Mouse (Mus musculus) stomach, embryonic 15.5 days (tissue): Measurements from ENCODE around the gene Serping1. TPM values are rescaled to one million over a fixed set of nuclear protein-coding genes. Genes with fewer than 3 reads are reported as not detected.

ENCODE experiments used
- ATAC-seq: fragments of 200-750 bp; cut with Nextera tagmentation; 2 replicates; pipeline ENCODE4 v1.8.0; 2017; ENCODE audit warnings: low read depth, moderate number of reproducible peaks, moderate TSS enrichment; ENCODE audit not compliant: insufficient read depth, low FRiP score
- H3K27ac ChIP-seq: fragments of 300-500 bp; sonication (generic); 2 replicates; pipeline ENCODE4 v1.5.1; 2015; ENCODE audit warnings: mild to moderate bottlenecking, inconsistent platforms
- H3K27me3 ChIP-seq: fragments of 300-500 bp; sonication (generic); replicated peaks from 2 replicates; pipeline ENCODE4 v1.6.1; 2015; ENCODE audit warnings: inconsistent platforms
- H3K36me3 ChIP-seq: fragments of 300-500 bp; sonication (generic); 2 replicates; pipeline ENCODE4 v1.6.1; 2015; ENCODE audit warnings: inconsistent platforms
- H3K4me1 ChIP-seq: fragments of 300-500 bp; sonication (generic); 2 replicates; pipeline ENCODE4 v1.6.1; 2015; ENCODE audit warnings: inconsistent platforms
- H3K4me2 ChIP-seq: fragments of 300-500 bp; sonication (generic); 2 replicates; pipeline ENCODE4 v1.6.1; 2015; ENCODE audit warnings: mild to moderate bottlenecking, inconsistent platforms
- H3K4me3 ChIP-seq: fragments of 300-500 bp; sonication (generic); replicated peaks from 2 replicates; pipeline ENCODE4 v1.5.1; 2015; ENCODE audit warnings: inconsistent platforms
- H3K9ac ChIP-seq: fragments of 300-500 bp; sonication (generic); 2 replicates; pipeline ENCODE4 v1.6.1; 2015; ENCODE audit warnings: inconsistent platforms
- H3K9me3 ChIP-seq: fragments of 300-500 bp; sonication (generic); 2 replicates; pipeline ENCODE4 v1.6.1; 2016; ENCODE audit warnings: inconsistent platforms
- WGBS: fragments of 180-500 bp; shearing (Covaris S2); methylation state at CpG from one replicate; pipeline ENCODE4 v1.1.7; 2015; 5-methylcytosine and 5-hydroxymethylcytosine counted together
- polyA plus RNA-seq: library from polyadenylated mRNA; unstranded; fragments of >200 nt; fragmentation: Nextera tagmentation; extraction: Ambion mirVana; gene quantifications from 2 replicates; pipeline ENCODE4 v1.2.1, GENCODE M21; 2015

The Serping1 gene
- polyA plus RNA-seq, 1 experiment from 2014 or later: 79.6 TPM

GRCm38 (mm10) chr2:84800304-84800703 is 25.1 kb upstream of the Serping1 start:
- WGBS: 62% methylated on average over 4 of the region's 4 CpGs
- H3K36me3 ChIP-seq: no peaks in the 10 kb centered on the region
- ATAC-seq: no peak

GRCm38 (mm10) chr2:84799041-84799561 is 23.9 kb upstream of the Serping1 start:
- Histone ChIP-seq H3K27me3 (no peaks in the 10 kb centered on the region), H3K4me2 (peak overlapping the region; percentile 84), H3K4me3 (peak overlapping the region; percentile 57), H3K9ac (0 out of 2 replicates have a peak overlapping the region, but pooled peaks have one; percentile 17), H3K9me3 (no peaks in the 10 kb centered on the region), H3K36me3 (no peaks in the 10 kb centered on the region), H3K27ac (peak overlapping the region; percentile 63), H3K4me1 (no peaks in the 10 kb centered on the region)
- peak; percentile 68; the same call in 1 of the 2 replicates for ATAC-seq
- under 1% methylated on average over 16 of the region's 16 CpGs for WGBS

More at GRCm38 (mm10) chr2:84800304-84800703, 25.1 kb upstream of the Serping1 start:
- Histone ChIP-seq H3K4me1 (no peaks in the 10 kb centered on the region), H3K27ac (no peak overlapping the region), H3K4me2 (no peak overlapping the region), H3K9ac (no peak overlapping the region), H3K9me3 (no peaks in the 10 kb centered on the region), H3K4me3 (no peak overlapping the region), H3K27me3 (no peaks in the 10 kb centered on the region)

- peak within 1 kb of the TSS; percentile 63 for H3K27ac ChIP-seq
- peak within 1 kb of the TSS; percentile 26; the same call in 1 of the 2 replicates for H3K9ac ChIP-seq
- no peaks in the 10 kb centered on the region for H3K27me3 ChIP-seq
- H3K4me3 ChIP-seq: peak within 1 kb of the TSS; percentile 57
- no peaks in the 10 kb centered on the region for H3K4me1 ChIP-seq
- ATAC-seq: peak; percentile 90
- peak within 1 kb of the TSS; percentile 84 for H3K4me2 ChIP-seq
- WGBS: under 1% methylated on average over 21 of the region's 21 CpGs
- no peaks in the 10 kb centered on the region for H3K9me3 ChIP-seq
- no peaks in the 10 kb centered on the region for H3K36me3 ChIP-seq
Measured at GRCm38 (mm10) chr2:84798493-84798921, 23.3 kb upstream of the Serping1 start, which contains the start of gene Ube2l6. Gene Ube2l6, plus strand, starts transcription at chr2:84798828.

GRCm38 (mm10) chr2:84797833-84798492 is 22.7 kb upstream of the Serping1 start:
- Histone ChIP-seq H3K27ac (peak overlapping the region; percentile 63), H3K9ac (0 out of 2 replicates have a peak overlapping the region, but pooled peaks have one; percentile 26), H3K4me1 (no peaks in the 10 kb centered on the region), H3K9me3 (no peaks in the 10 kb centered on the region), H3K27me3 (no peaks in the 10 kb centered on the region), H3K36me3 (no peaks in the 10 kb centered on the region), H3K4me2 (peak overlapping the region; percentile 84), H3K4me3 (peak overlapping the region; percentile 57)
- 11% methylated on average over 13 of the region's 13 CpGs for WGBS
- ATAC-seq: 0 out of 2 replicates have a peak, but pooled peaks have one; percentile 15

- no peaks in the 10 kb centered on the region for H3K27me3 ChIP-seq
- no peak overlapping the region for H3K4me3 ChIP-seq
- H3K36me3 ChIP-seq: no peaks in the 10 kb centered on the region
- no peak overlapping the region for H3K4me2 ChIP-seq
- no peaks in the 10 kb centered on the region for H3K9me3 ChIP-seq
- no peak overlapping the region for H3K27ac ChIP-seq
- H3K9ac ChIP-seq: no peak overlapping the region
- WGBS: 70% methylated on average over 3 of the region's 3 CpGs
- no peaks in the 10 kb centered on the region for H3K4me1 ChIP-seq
- no peak for ATAC-seq
Measured at GRCm38 (mm10) chr2:84793871-84794270, 18.6 kb upstream of the Serping1 start.

GRCm38 (mm10) chr2:84793154-84793553 is 17.9 kb upstream of the Serping1 start:
- Histone ChIP-seq H3K27ac (no peak overlapping the region), H3K4me3 (no peak overlapping the region), H3K4me1 (no peaks in the 10 kb centered on the region), H3K27me3 (no peaks in the 10 kb centered on the region), H3K4me2 (no peak overlapping the region), H3K9ac (no peak overlapping the region), H3K9me3 (no peaks in the 10 kb centered on the region), H3K36me3 (no peaks in the 10 kb centered on the region)
- WGBS: 83% methylated on average over 3 of the region's 3 CpGs
- no peak for ATAC-seq

GRCm38 (mm10) chr2:84792516-84792915 is 17.3 kb upstream of the Serping1 start:
- Histone ChIP-seq H3K4me1 (no peaks in the 10 kb centered on the region), H3K9ac (no peak overlapping the region), H3K9me3 (no peaks in the 10 kb centered on the region), H3K4me2 (no peak overlapping the region), H3K36me3 (no peaks in the 10 kb centered on the region), H3K27ac (no peak overlapping the region), H3K27me3 (no peaks in the 10 kb centered on the region), H3K4me3 (no peak overlapping the region)
- 54% methylated on average over 3 of the region's 3 CpGs for WGBS
- no peak for ATAC-seq

- no peak overlapping the region for H3K27ac ChIP-seq
- no peaks in the 10 kb centered on the region for H3K9me3 ChIP-seq
- no peaks in the 10 kb centered on the region for H3K4me1 ChIP-seq
- H3K9ac ChIP-seq: no peak overlapping the region
- no peak overlapping the region for H3K4me3 ChIP-seq
- no peaks in the 10 kb centered on the region for H3K36me3 ChIP-seq
- no peaks in the 10 kb centered on the region for H3K27me3 ChIP-seq
- ATAC-seq: no peak
- WGBS: 62% methylated on average over 9 of the region's 9 CpGs
- no peak overlapping the region for H3K4me2 ChIP-seq
Measured at GRCm38 (mm10) chr2:84790418-84790817, 15.2 kb upstream of the Serping1 start.

- Histone ChIP-seq H3K27me3 (no peaks in the 10 kb centered on the region), H3K4me3 (no peak overlapping the region), H3K9me3 (no peaks in the 10 kb centered on the region), H3K27ac (no peak overlapping the region), H3K4me2 (no peak overlapping the region), H3K9ac (no peak overlapping the region), H3K36me3 (no peaks in the 10 kb centered on the region), H3K4me1 (no peaks in the 10 kb centered on the region)
- WGBS: 78% methylated on average over 3 of the region's 3 CpGs
- ATAC-seq: no peak
Measured at GRCm38 (mm10) chr2:84788316-84788715, 13.1 kb upstream of the Serping1 start.

- no peak for ATAC-seq
- Histone ChIP-seq H3K36me3 (no peaks in the 10 kb centered on the region), H3K4me1 (no peaks in the 10 kb centered on the region), H3K27ac (peak overlapping the region; percentile 40; the same call in 1 of the 2 replicates), H3K4me3 (no peak overlapping the region), H3K4me2 (no peak overlapping the region), H3K9ac (no peak overlapping the region), H3K27me3 (no peaks in the 10 kb centered on the region), H3K9me3 (no peaks in the 10 kb centered on the region)
- whole genome bisulfite sequencing: 42% methylated on average over 3 of the region's 3 CpGs
Measured at GRCm38 (mm10) chr2:84783840-84784566, 8.8 kb upstream of the Serping1 start.

- WGBS: 86% methylated on average over 1 of the region's 1 CpGs
- Histone ChIP-seq H3K4me1 (no peaks in the 10 kb centered on the region), H3K27ac (peak overlapping the region; percentile 35; the same call in 1 of the 2 replicates), H3K4me3 (no peak overlapping the region), H3K36me3 (no peaks in the 10 kb centered on the region), H3K4me2 (no peak overlapping the region), H3K9me3 (no peaks in the 10 kb centered on the region), H3K9ac (no peak overlapping the region), H3K27me3 (no peaks in the 10 kb centered on the region)
- ATAC-seq: no peak
Measured at GRCm38 (mm10) chr2:84783315-84783714, 8.1 kb upstream of the Serping1 start.

- 43% methylated on average over 6 of the region's 6 CpGs for WGBS
- Histone ChIP-seq H3K4me2 (no peak overlapping the region), H3K27ac (no peak overlapping the region)
Measured at GRCm38 (mm10) chr2:84779210-84779609, 4.0 kb upstream of the Serping1 start.

More at GRCm38 (mm10) chr2:84779210-84779609, 4.0 kb upstream of the Serping1 start:
- Histone ChIP-seq H3K36me3 (no peaks in the 10 kb centered on the region), H3K9ac (no peak overlapping the region), H3K9me3 (no peaks in the 10 kb centered on the region), H3K27me3 (no peaks in the 10 kb centered on the region), H3K4me3 (no peak overlapping the region), H3K4me1 (peaks cover 6% of the 10 kb centered on the region; the same call in 1 of the 2 replicates)
- ATAC-seq: no peak
